Mouse (Mus musculus) bone marrow, adult 2 months (tissue): ENCODE measurements around the gene Olfr523. TPM values are rescaled to one million over a fixed set of nuclear protein-coding genes. Genes with fewer than 3 reads are reported as not detected.

ENCODE experiments used
- H3K27ac ChIP-seq: fragments of 200-500 bp; 2 replicates; pipeline ENCODE4 v1.5.1; 2012; ENCODE audit warnings: low read depth, mild to moderate bottlenecking, control low read depth, inconsistent platforms, low read length; ENCODE audit not compliant: control insufficient read depth, poor library complexity, insufficient read depth
- H3K4me1 ChIP-seq: fragments of 200-500 bp; 2 replicates; pipeline ENCODE4 v1.6.1; 2011; ENCODE audit warnings: low read length; ENCODE audit not compliant: control insufficient read depth, insufficient read depth
- H3K4me3 ChIP-seq: fragments of 200-500 bp; replicated peaks from 2 replicates; pipeline ENCODE3; 2011; ENCODE audit warnings: mild to moderate bottlenecking, low read depth, low read length, control low read depth; ENCODE audit not compliant: control insufficient read depth
- CTCF ChIP-seq: fragments of 200-500 bp; IDR thresholded peaks from 2 replicates; pipeline ENCODE4 v1.5.1; 2011; ENCODE audit warnings: low read length, control low read depth; ENCODE audit not compliant: control insufficient read depth, insufficient read depth
- POLR2A ChIP-seq: fragments of 200-500 bp; IDR thresholded peaks from 2 replicates; pipeline ENCODE4 v1.6.1; 2011; ENCODE audit warnings: low read depth, mild to moderate bottlenecking, control low read depth, low read length, borderline replicate concordance; ENCODE audit not compliant: control insufficient read depth
- WGBS: fragments of 180-500 bp; shearing (Covaris S2); methylation state at CpG from one replicate; pipeline ENCODE4 v1.1.7; 2018; 5-methylcytosine and 5-hydroxymethylcytosine counted together
- polyA plus RNA-seq: library from polyadenylated mRNA; stranded (reverse); fragments of >200 nt; gene quantifications from 2 replicates; pipeline ENCODE4 v1.2.4, GENCODE M21; 2011; ENCODE audit warnings: low replicate concordance; ENCODE audit not compliant: missing spikeins, insufficient read depth, insufficient read length

The Olfr523 gene
- polyA plus RNA-seq, 1 experiment = not detected

GRCm38 (mm10) chr7:140206904-140207303 lies 33.9 kb downstream of the Olfr523 start:
- WGBS = 53% methylated on average over 3 of the region's 3 CpGs
- TF ChIP-seq POLR2A (no peak), CTCF (no peak)
- Histone ChIP-seq H3K27ac (no peak overlapping the region), H3K4me3 (no peak overlapping the region), H3K4me1 (no peaks in the 10 kb centered on the region)

GRCm38 (mm10) chr7:140208153-140208552 lies 35.1 kb downstream of the Olfr523 start:
- Histone ChIP-seq H3K4me3 (no peak overlapping the region), H3K4me1 (no peaks in the 10 kb centered on the region), H3K27ac (no peak overlapping the region)
- TF ChIP-seq CTCF (no peak), POLR2A (no peak)
- WGBS = 7% methylated on average over 8 of the region's 8 CpGs

- 61% methylated on average over 3 of the region's 3 CpGs for WGBS
- no peak overlapping the region for H3K27ac ChIP-seq
- no peak for TF ChIP-seq POLR2A
- TF ChIP-seq CTCF = no peak
- H3K4me3 ChIP-seq = no peak overlapping the region
- H3K4me1 ChIP-seq = no peaks in the 10 kb centered on the region
Measured at GRCm38 (mm10) chr7:140208677-140209076, 35.7 kb downstream of the Olfr523 start.

GRCm38 (mm10) chr7:140213841-140214240 lies 40.8 kb downstream of the Olfr523 start:
- no peak overlapping the region for H3K4me3 ChIP-seq
- no peaks in the 10 kb centered on the region for H3K4me1 ChIP-seq
- TF ChIP-seq CTCF (no peak), POLR2A (no peak)
- 62% methylated on average over 5 of the region's 5 CpGs for WGBS
- H3K27ac ChIP-seq = no peak overlapping the region

- WGBS = 79% methylated on average over 2 of the region's 2 CpGs
- Histone ChIP-seq H3K27ac (no peak within 1 kb of the TSS), H3K4me1 (no peaks in the 10 kb centered on the region), H3K4me3 (no peak within 1 kb of the TSS)
- no peak for TF ChIP-seq POLR2A
Measured at GRCm38 (mm10) chr7:140217967-140218366, 45.0 kb downstream of the Olfr523 start, which contains the start of gene Cd163l1. TSS of gene Cd163l1 (plus strand) at chr7:140218267.

- WGBS = 17% methylated on average over 1 of the region's 1 CpGs
- no peak for TF ChIP-seq CTCF
- TF ChIP-seq POLR2A = no peak
- H3K4me1 ChIP-seq = no peaks in the 10 kb centered on the region
Measured at GRCm38 (mm10) chr7:140219268-140219667, 46.3 kb downstream of the Olfr523 start.

GRCm38 (mm10) chr7:140220375-140220774 lies 47.4 kb downstream of the Olfr523 start:
- WGBS = 78% methylated on average over 4 of the region's 4 CpGs
- no peaks in the 10 kb centered on the region for H3K4me1 ChIP-seq
- TF ChIP-seq POLR2A (no peak), CTCF (no peak)

More at GRCm38 (mm10) chr7:140219268-140219667, 46.3 kb downstream of the Olfr523 start:
- Histone ChIP-seq H3K4me3 (no peak overlapping the region), H3K27ac (no peak overlapping the region)

GRCm38 (mm10) chr7:140224209-140224608 lies 51.2 kb downstream of the Olfr523 start:
- Histone ChIP-seq H3K4me1 (no peaks in the 10 kb centered on the region), H3K4me3 (no peak overlapping the region), H3K27ac (no peak overlapping the region)
- TF ChIP-seq CTCF = no peak
- no peak for TF ChIP-seq POLR2A
- 81% methylated on average over 13 of the region's 13 CpGs for WGBS

More at GRCm38 (mm10) chr7:140220375-140220774, 47.4 kb downstream of the Olfr523 start:
- 0 out of 2 replicates have a peak overlapping the region, but pooled peaks have one; percentile 7 for H3K27ac ChIP-seq
- no peak overlapping the region for H3K4me3 ChIP-seq

Other genes with a start within 250 kb of the Olfr523 start
- 13.7 TPM in 1 of 2 replicates, not detected in the other for gene Utf1, start 229.4 kb upstream of the Olfr523 start, polyA plus RNA-seq
- not detected in 2 replicates for gene 6430531B16Rik, start 194.5 kb upstream of the Olfr523 start, polyA plus RNA-seq
- 17.9 and 55.1 TPM in 2 replicates for gene Adam8, start 180.7 kb upstream of the Olfr523 start, polyA plus RNA-seq
- gene Zfp511, start 136.8 kb upstream of the Olfr523 start, polyA plus RNA-seq = 10.4 and 27.2 TPM in 2 replicates
- gene Tubgcp2, start 136.5 kb upstream of the Olfr523 start, polyA plus RNA-seq = 16.7 and 17.5 TPM in 2 replicates
- not detected in 2 replicates for gene Msx3, start 124.1 kb upstream of the Olfr523 start, polyA plus RNA-seq
- not detected in 2 replicates for gene Caly, start 90.7 kb upstream of the Olfr523 start, polyA plus RNA-seq
- not detected in 2 replicates for gene Prap1, start 79.8 kb upstream of the Olfr523 start, polyA plus RNA-seq
- 11.3 and 18.7 TPM in 2 replicates for gene Fuom, start 70.8 kb upstream of the Olfr523 start, polyA plus RNA-seq
- 9.4 and 11.6 TPM in 2 replicates for gene Paox, start 57.4 kb upstream of the Olfr523 start, polyA plus RNA-seq
- gene Echs1, start 56.7 kb upstream of the Olfr523 start, polyA plus RNA-seq = 15.5 and 25.8 TPM in 2 replicates
- 16.8 and 20.2 TPM in 2 replicates for gene Mtg1, start 35.7 kb upstream of the Olfr523 start, polyA plus RNA-seq
- gene Sprn, start 18.3 kb upstream of the Olfr523 start, polyA plus RNA-seq = not detected in 2 replicates
- not detected in 2 replicates for gene Olfr522, start 8.5 kb upstream of the Olfr523 start, polyA plus RNA-seq
- not detected in 2 replicates for gene Olfr524, start 32.7 kb downstream of the Olfr523 start, polyA plus RNA-seq
- gene Cd163l1, start 45.0 kb downstream of the Olfr523 start, polyA plus RNA-seq = 0.31 and 0.82 TPM in 2 replicates
- 0.47 and 1.2 TPM in 2 replicates for gene 5830411N06Rik, start 74.1 kb downstream of the Olfr523 start, polyA plus RNA-seq
- gene Olfr525, start 147.6 kb downstream of the Olfr523 start, polyA plus RNA-seq = not detected in 2 replicates
- not detected in 2 replicates for gene Olfr527, start 160.8 kb downstream of the Olfr523 start, polyA plus RNA-seq
- not detected in 2 replicates for gene Olfr60, start 188.5 kb downstream of the Olfr523 start, polyA plus RNA-seq
- gene Olfr530, start 203.1 kb downstream of the Olfr523 start, polyA plus RNA-seq = not detected in 2 replicates
- gene Olfr531, start 229.7 kb downstream of the Olfr523 start, polyA plus RNA-seq = not detected in 2 replicates
- 0.25 and 1.2 TPM in 2 replicates for gene Olfr532, start 248.4 kb downstream of the Olfr523 start, polyA plus RNA-seq